In the genomic region with DNA sequence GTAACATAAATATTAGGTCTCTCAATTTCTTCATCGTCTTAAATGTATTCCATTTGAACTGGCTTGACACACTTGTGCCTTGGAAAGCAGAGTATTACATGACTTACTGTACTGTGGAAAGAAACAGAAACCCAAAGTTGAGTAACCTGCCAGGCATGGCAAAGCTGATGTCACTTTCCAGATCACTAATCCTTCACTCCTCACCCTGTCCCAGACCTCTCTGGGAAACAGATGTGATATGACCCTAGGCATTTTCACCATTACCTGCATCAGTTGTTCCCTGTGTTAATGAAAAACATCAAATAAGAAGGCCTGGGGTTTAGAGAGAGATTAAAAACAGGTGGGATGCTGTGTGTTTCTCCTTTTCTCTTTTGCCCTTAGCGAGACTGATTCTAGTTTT, we compare ENCODE assay signal across 32 mouse cellular contexts.
DNase-seq lines count a peak whose midpoint lies in the region; ATAC-seq and TF ChIP-seq lines count a peak whose summit lies in the region.
"Had no signal": no experiment of that assay in that cellular context is flagged by ENCODE, and none has a peak within 500 bp of the region (broad histone marks: within the 10 kb centered on the region; RNA-seq: fewer than 3 reads in every experiment).

No protein-coding gene starts in this region.

- no peaks in the 10 kb centered on the region for H3K9me3 ChIP-seq in embryonic facial prominence, embryonic 11.5 days (replicated peaks; ENCODE audit: control insufficient read depth, low read length)
- H3K9me3 ChIP-seq in embryonic facial prominence, embryonic 10.5 days = no peaks in the 10 kb centered on the region
- no peaks in the 10 kb centered on the region for H3K9me3 ChIP-seq in limb, embryonic 14.5 days (ENCODE audit: control insufficient read depth, low read length)
- H3K9me3 ChIP-seq: forebrain, embryonic 13.5 days; liver, embryonic 15.5 days; midbrain, embryonic 12.5 days; neural tube, embryonic 12.5 days had no signal

- POLR2A ChIA-PET in Patski (lab: Charles Lee) = no interaction called here

- H3K4me2 ChIP-seq in embryonic facial prominence, embryonic 11.5 days (ENCODE audit: low read depth, low read length) = no peak overlapping the region
- H3K4me2 ChIP-seq in limb, embryonic 14.5 days (replicated peaks; ENCODE audit: low read depth, low read length, severe bottlenecking) = no peak overlapping the region
- H3K4me2 ChIP-seq: forebrain, embryonic 13.5 days; heart, embryonic 11.5 days; hindbrain, embryonic 14.5 days; liver, embryonic 15.5 days; lung, embryonic 14.5 days; midbrain, embryonic 12.5 days; neural tube, embryonic 12.5 days had no signal

- TF ChIP-seq CTCF in Patski (IDR thresholded peaks at IDR 0.05) = no peak

- H3K4me3 ChIP-seq in embryonic facial prominence, embryonic 11.5 days (ENCODE audit: low read depth, low read length) = no peak overlapping the region
- H3K4me3 ChIP-seq in embryonic facial prominence, embryonic 10.5 days = no peak overlapping the region
- H3K4me3 ChIP-seq in limb, embryonic 14.5 days (replicated peaks; ENCODE audit: low read length) = no peak overlapping the region
- H3K4me3 ChIP-seq: erythroblast, embryonic 14.5 days; forebrain, embryonic 13.5 days; liver, embryonic 15.5 days; midbrain, embryonic 12.5 days; myocyte; neural tube, embryonic 12.5 days had no signal

- no peak overlapping the region for H3K9ac ChIP-seq in embryonic facial prominence, embryonic 11.5 days (replicated peaks; ENCODE audit: low read length)
- H3K9ac ChIP-seq in limb, embryonic 14.5 days (ENCODE audit: low read depth, low read length, severe bottlenecking) = no peak overlapping the region
- H3K9ac ChIP-seq: forebrain, embryonic 13.5 days; hindbrain, embryonic 14.5 days; liver, embryonic 15.5 days; lung, embryonic 14.5 days; midbrain, embryonic 12.5 days; neural tube, embryonic 12.5 days had no signal

- no peak for ATAC-seq in embryonic facial prominence, embryonic 11.5 days (replicated peaks; ENCODE audit: insufficient number of reproducible peaks, low FRiP score, low TSS enrichment, low read depth)
- ATAC-seq in Patski = peak; percentile 39
- ATAC-seq in limb, embryonic 14.5 days (ENCODE audit: low FRiP score, low read depth) = no peak
- ATAC-seq in megakaryocyte-erythroid progenitor cell, adult 5-6 weeks (replicated peaks; ENCODE audit: low FRiP score, low TSS enrichment, poor library complexity, severe bottlenecking) = no peak
- ATAC-seq: forebrain, embryonic 13.5 days; inflammation-experienced regulatory T-cells, adult 6 months had no signal

- 60% methylated on average over 2 of the region's 2 CpGs for WGBS in embryonic facial prominence, embryonic 11.5 days
- 66% methylated on average over 2 of the region's 2 CpGs for WGBS in embryonic facial prominence, embryonic 10.5 days
- 16% methylated on average over 2 of the region's 2 CpGs for WGBS in limb, embryonic 14.5 days

- in situ Hi-C loops in Patski (cut with MboI; ENCODE audit: low pct_unique_long_range_greater_than_20kb) = no loop called here

- DNase-seq in embryonic facial prominence, embryonic 11.5 days (ENCODE audit: low spot score) = peak; percentile 61
- no peak for DNase-seq in embryonic facial prominence, embryonic 10.5 days (ENCODE audit: low spot score)
- DNase-seq in Patski (ENCODE audit: low read depth, low spot score) = peak; percentile 2
- peak; percentile 64 for DNase-seq in forelimb bud, embryonic 11.5 days (ENCODE audit: low read depth, low spot score)
- peak; percentile 10 for DNase-seq in limb, embryonic 14.5 days (ENCODE audit: low spot score)
- no peak for DNase-seq in adrenal gland, adult 2 months
- DNase-seq: adrenal gland, postnatal 25 days; cerebellum, adult 11-12 months; cerebellum, adult 9-11 months; gastrocnemius, postnatal 25 days; heart, adult 18-20 months; heart, postnatal 4 days; kidney, adult 18-20 months; kidney, postnatal 4 days; layer of hippocampus, postnatal 36 days; left cerebral cortex, postnatal 4 days; lung, embryonic 14.5 days; lung, postnatal 14 days; right cerebral cortex, postnatal 4 days; thymus, adult 2 months; thymus, postnatal 36 days had no signal

- no peak for TF ChIP-seq POLR2A in limb, embryonic 14.5 days (IDR thresholded peaks at IDR 0.05; ENCODE audit: borderline replicate concordance, extremely low read depth, insufficient read depth, insufficient read length)

- H3K36me3 ChIP-seq in embryonic facial prominence, embryonic 11.5 days (replicated peaks; ENCODE audit: control insufficient read depth, insufficient read depth, low read depth, low read length) = no peaks in the 10 kb centered on the region
- no peaks in the 10 kb centered on the region for H3K36me3 ChIP-seq in embryonic facial prominence, embryonic 10.5 days (replicated peaks)
- no peaks in the 10 kb centered on the region for H3K36me3 ChIP-seq in limb, embryonic 14.5 days (ENCODE audit: control insufficient read depth, insufficient read depth, low read length)
- H3K36me3 ChIP-seq: liver, embryonic 15.5 days; midbrain, embryonic 12.5 days; neural tube, embryonic 12.5 days had no signal

- H3K27ac ChIP-seq in embryonic facial prominence, embryonic 11.5 days (replicated peaks; ENCODE audit: low read depth, low read length) = no peak overlapping the region
- H3K27ac ChIP-seq in embryonic facial prominence, embryonic 10.5 days (replicated peaks) = no peak overlapping the region
- no peak overlapping the region for H3K27ac ChIP-seq in limb, embryonic 14.5 days (replicated peaks; ENCODE audit: low read depth, low read length)
- H3K27ac ChIP-seq: forebrain, embryonic 13.5 days; hindbrain, embryonic 14.5 days; liver, embryonic 15.5 days; midbrain, embryonic 12.5 days; neural tube, embryonic 12.5 days; stomach, postnatal 0 days had no signal

- no peaks in the 10 kb centered on the region for H3K27me3 ChIP-seq in embryonic facial prominence, embryonic 11.5 days (ENCODE audit: control insufficient read depth, insufficient read depth, low read length)
- no peaks in the 10 kb centered on the region for H3K27me3 ChIP-seq in embryonic facial prominence, embryonic 10.5 days (replicated peaks; ENCODE audit: low read depth, poor library complexity, severe bottlenecking)
- H3K27me3 ChIP-seq in Patski = no peaks in the 10 kb centered on the region
- H3K27me3 ChIP-seq in limb, embryonic 14.5 days (ENCODE audit: control insufficient read depth, insufficient read depth, low read length) = no peaks in the 10 kb centered on the region
- H3K27me3 ChIP-seq: forebrain, embryonic 13.5 days; liver, embryonic 15.5 days; midbrain, embryonic 12.5 days; neural tube, embryonic 12.5 days had no signal

- no peaks in the 10 kb centered on the region for H3K4me1 ChIP-seq in embryonic facial prominence, embryonic 11.5 days (ENCODE audit: control insufficient read depth, insufficient read depth, low read length)
- H3K4me1 ChIP-seq in embryonic facial prominence, embryonic 10.5 days = no peaks in the 10 kb centered on the region
- 0 out of 2 replicates have a peak, but pooled peaks cover 2% of the 10 kb centered on the region for H3K4me1 ChIP-seq in limb, embryonic 14.5 days (ENCODE audit: control insufficient read depth, insufficient read depth, low read length)
- H3K4me1 ChIP-seq: forebrain, embryonic 13.5 days; liver, embryonic 15.5 days; midbrain, embryonic 12.5 days; neural tube, embryonic 12.5 days had no signal

- CTCF ChIA-PET in Patski (lab: Charles Lee) = no interaction called here

Comparison
In these comparisons a context has a peak if more than half of its experiments do, and no peak if none do; other contexts are left out.
1. DNase-seq: peak in embryonic facial prominence, embryonic 11.5 days (single experiment), Patski (single experiment), forelimb bud, embryonic 11.5 days (single experiment) and limb, embryonic 14.5 days (single experiment); none in embryonic facial prominence, embryonic 10.5 days (single experiment) and adrenal gland, adult 2 months (single experiment).